Mouse (Mus musculus) midbrain, embryonic 14.5 days (tissue): ENCODE measurements around the gene Lrrn4cl. TPM values are rescaled to one million over a fixed set of nuclear protein-coding genes. Genes with fewer than 3 reads are reported as not detected.
"Not testable (repeated sequence)": the region's sequence is repeated elsewhere in the genome, so short reads cannot be mapped to it uniquely, and the experiment has no call there.

Experiments
- ATAC-seq: fragments of 200-750 bp; cut with Nextera tagmentation; 2 replicates; pipeline ENCODE4 v1.8.0; 2017; ENCODE audit warnings: moderate number of reproducible peaks, moderate library complexity; ENCODE audit not compliant: low FRiP score, low TSS enrichment
- DNase-seq: peaks from one replicate; pipeline ENCODE4 v3.0.0-alpha.2; 2015
- H3K27ac ChIP-seq: fragments of 300-500 bp; sonication (generic); replicated peaks from 2 replicates; pipeline ENCODE4 v1.5.1; 2014; ENCODE audit warnings: mild to moderate bottlenecking, low read depth, low read length, moderate library complexity
- H3K27me3 ChIP-seq: fragments of 300-500 bp; sonication (generic); 2 replicates; pipeline ENCODE4 v1.6.1; 2014; ENCODE audit warnings: low read length, control low read depth, mixed read lengths; ENCODE audit not compliant: control insufficient read depth, insufficient read depth
- H3K36me3 ChIP-seq: fragments of 300-500 bp; sonication (generic); 2 replicates; pipeline ENCODE4 v1.6.1; 2014; ENCODE audit warnings: low read length, control low read depth; ENCODE audit not compliant: control insufficient read depth, insufficient read depth
- H3K4me1 ChIP-seq: fragments of 300-500 bp; sonication (generic); 2 replicates; pipeline ENCODE4 v1.6.1; 2014; ENCODE audit warnings: mild to moderate bottlenecking, antibody characterized with exemption, low read length, control low read depth; ENCODE audit not compliant: control insufficient read depth, insufficient read depth
- H3K4me2 ChIP-seq: fragments of 300-500 bp; sonication (generic); 2 replicates; pipeline ENCODE4 v1.6.1; 2014; ENCODE audit warnings: mild to moderate bottlenecking, low read length, moderate library complexity
- H3K4me3 ChIP-seq: fragments of 300-500 bp; sonication (generic); replicated peaks from 2 replicates; pipeline ENCODE4 v1.5.1; 2014; ENCODE audit warnings: low read depth, low read length
- H3K9ac ChIP-seq: fragments of 300-500 bp; sonication (generic); replicated peaks from 2 replicates; pipeline ENCODE4 v1.6.1; 2014; ENCODE audit warnings: mild to moderate bottlenecking, low read length, moderate library complexity
- H3K9me3 ChIP-seq: fragments of 300-500 bp; sonication (generic); 2 replicates; pipeline ENCODE4 v1.6.1; 2016; ENCODE audit warnings: low read length, control low read depth, mixed read lengths; ENCODE audit not compliant: control insufficient read depth
- WGBS: fragments of 180-500 bp; shearing (Covaris S2); extraction: QIAGEN DNeasy Blood & Tissue Kit; methylation state at CpG from one replicate; pipeline ENCODE4 v1.1.7; 2014; 5-methylcytosine and 5-hydroxymethylcytosine counted together
- polyA plus RNA-seq: library from polyadenylated mRNA; unstranded; fragments of >200 nt; fragmentation: Nextera tagmentation; extraction: Ambion mirVana; gene quantifications from 2 replicates; pipeline ENCODE4 v1.2.1, GENCODE M21; 2014

Gene Lrrn4cl
- polyA plus RNA-seq, 1 experiment from 2014 or later: 0.28 TPM

GRCm38 (mm10) chr19:8844371-8845129, 6.0 kb upstream of the Lrrn4cl start:
- Histone ChIP-seq H3K27me3 (no peaks in the 10 kb centered on the region), H3K36me3 (peaks cover 61% of the 10 kb centered on the region), H3K4me1 (peaks cover 14% of the 10 kb centered on the region), H3K9ac (no peak overlapping the region), H3K4me2 (no peak overlapping the region), H3K4me3 (no peak overlapping the region), H3K9me3 (no peaks in the 10 kb centered on the region), H3K27ac (no peak overlapping the region)
- DNase-seq: peak; percentile 92
- ATAC-seq: no peak
- WGBS: 48% methylated on average over 5 of the region's 5 CpGs

GRCm38 (mm10) chr19:8848356-8848755, 2.2 kb upstream of the Lrrn4cl start:
- no peaks in the 10 kb centered on the region for H3K4me1 ChIP-seq
- H3K9me3 ChIP-seq: no peaks in the 10 kb centered on the region
- WGBS: 80% methylated on average over 5 of the region's 5 CpGs
- H3K4me2 ChIP-seq: no peak overlapping the region
- H3K27ac ChIP-seq: no peak overlapping the region
- ATAC-seq: no peak
- H3K36me3 ChIP-seq: peaks cover 50% of the 10 kb centered on the region
- no peaks in the 10 kb centered on the region for H3K27me3 ChIP-seq
- no peak overlapping the region for H3K9ac ChIP-seq
- H3K4me3 ChIP-seq: no peak overlapping the region
- DNase-seq: no peak

- ATAC-seq: no peak
- Histone ChIP-seq H3K36me3 (peaks cover 25% of the 10 kb centered on the region), H3K4me1 (no peaks in the 10 kb centered on the region), H3K27ac (no peak overlapping the region), H3K9ac (no peak overlapping the region), H3K27me3 (no peaks in the 10 kb centered on the region), H3K4me3 (no peak overlapping the region), H3K9me3 (no peaks in the 10 kb centered on the region), H3K4me2 (no peak overlapping the region)
- WGBS: 50% methylated on average over 7 of the region's 7 CpGs
- DNase-seq: no peak
These were observed 1.1 kb downstream of the Lrrn4cl start for GRCm38 (mm10) chr19:8851639-8852038.

GRCm38 (mm10) chr19:8852236-8852928, 1.8 kb downstream of the Lrrn4cl start:
- no peak for ATAC-seq
- WGBS: 63% methylated on average over 10 of the region's 10 CpGs
- Histone ChIP-seq H3K9me3 (no peaks in the 10 kb centered on the region), H3K4me1 (no peaks in the 10 kb centered on the region), H3K4me2 (no peak overlapping the region), H3K4me3 (no peak overlapping the region), H3K27me3 (no peaks in the 10 kb centered on the region), H3K9ac (no peak overlapping the region), H3K36me3 (peaks cover 17% of the 10 kb centered on the region), H3K27ac (no peak overlapping the region)
- DNase-seq: no peak

GRCm38 (mm10) chr19:8853117-8853516, 2.5 kb downstream of the Lrrn4cl start:
- H3K27me3 ChIP-seq: no peaks in the 10 kb centered on the region
- peaks cover 11% of the 10 kb centered on the region for H3K36me3 ChIP-seq
- ATAC-seq: no peak
- no peak for DNase-seq
- no peak overlapping the region for H3K27ac ChIP-seq
- 85% methylated on average over 3 of the region's 3 CpGs for WGBS
- no peaks in the 10 kb centered on the region for H3K9me3 ChIP-seq
- H3K4me1 ChIP-seq: no peaks in the 10 kb centered on the region
- no peak overlapping the region for H3K4me3 ChIP-seq
- H3K9ac ChIP-seq: no peak overlapping the region
- H3K4me2 ChIP-seq: no peak overlapping the region

GRCm38 (mm10) chr19:8857689-8858088, 7.1 kb downstream of the Lrrn4cl start:
- Histone ChIP-seq H3K27me3 (no peaks in the 10 kb centered on the region), H3K36me3 (no peaks in the 10 kb centered on the region), H3K9ac (no peak overlapping the region), H3K9me3 (no peaks in the 10 kb centered on the region), H3K4me3 (no peak overlapping the region), H3K4me2 (no peak overlapping the region), H3K27ac (no peak overlapping the region), H3K4me1 (no peaks in the 10 kb centered on the region)
- 47% methylated on average over 4 of the region's 4 CpGs for WGBS
- ATAC-seq (no peak), DNase-seq (peak; percentile 69)

- Histone ChIP-seq H3K36me3 (no peaks in the 10 kb centered on the region), H3K27ac (no peak overlapping the region), H3K27me3 (no peaks in the 10 kb centered on the region), H3K9me3 (no peaks in the 10 kb centered on the region), H3K4me3 (no peak overlapping the region), H3K4me2 (no peak overlapping the region), H3K9ac (no peak overlapping the region), H3K4me1 (no peaks in the 10 kb centered on the region)
- DNase-seq (peak; percentile 62), ATAC-seq (no peak)
- 12% methylated on average over 1 of the region's 1 CpGs for WGBS
These were observed 8.4 kb downstream of the Lrrn4cl start for GRCm38 (mm10) chr19:8859018-8859417.

- Histone ChIP-seq H3K27ac (no peak overlapping the region), H3K36me3 (no peaks in the 10 kb centered on the region), H3K4me1 (no peaks in the 10 kb centered on the region), H3K4me2 (no peak overlapping the region), H3K9ac (no peak overlapping the region), H3K9me3 (no peaks in the 10 kb centered on the region), H3K27me3 (no peaks in the 10 kb centered on the region), H3K4me3 (no peak overlapping the region)
- no peak for ATAC-seq
- 88% methylated on average over 6 of the region's 6 CpGs for WGBS
- DNase-seq: no peak
These were observed 13.7 kb downstream of the Lrrn4cl start for GRCm38 (mm10) chr19:8864265-8864664.

- H3K4me3 ChIP-seq, H3K4me1 ChIP-seq, H3K27ac ChIP-seq, ATAC-seq, H3K9me3 ChIP-seq, H3K27me3 ChIP-seq, DNase-seq, H3K9ac ChIP-seq: not testable (repeated sequence)
- Histone ChIP-seq H3K36me3 (peaks cover 21% of the 10 kb centered on the region), H3K4me2 (peak overlapping the region; percentile 84; the same call in 1 of the 2 replicates)
- WGBS: 86% methylated on average over 3 of the region's 3 CpGs
These were observed 19.8 kb downstream of the Lrrn4cl start for GRCm38 (mm10) chr19:8870381-8870780.
